Mouse (Mus musculus) duodenum, adult 2 months (tissue): ENCODE measurements around the gene Olfr995. TPM values are rescaled to one million over a fixed set of nuclear protein-coding genes. Genes with fewer than 3 reads are reported as not detected.

Experiments
- polyA plus RNA-seq: library from polyadenylated mRNA; depleted of rRNA; stranded (reverse); fragments of >200 nt; gene quantifications from 2 replicates; pipeline ENCODE4 v1.2.3, GENCODE M21; 2012; ENCODE audit warnings: low replicate concordance; rRNA removed

The Olfr995 gene
- polyA plus RNA-seq, result not detected in 2 replicates

DNA sequence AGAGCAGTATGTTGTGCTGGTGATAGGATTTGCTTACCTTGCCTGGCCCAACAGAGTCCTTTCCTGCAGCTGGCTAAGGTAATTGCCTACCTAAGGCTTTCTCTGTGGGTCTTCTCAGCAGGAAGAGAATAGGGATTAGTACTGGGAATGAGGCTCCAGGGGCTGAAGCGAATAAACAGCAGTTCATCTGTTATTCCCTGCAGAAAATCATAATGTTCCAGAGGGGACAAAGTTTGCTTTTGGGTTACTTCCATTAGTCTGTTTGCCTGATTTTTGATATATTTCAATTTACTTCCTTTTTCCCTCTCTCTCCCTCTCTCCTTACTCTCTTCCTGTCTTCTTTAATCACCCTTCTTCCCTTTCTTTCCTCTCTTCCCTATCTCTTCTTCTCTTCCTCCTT lies at the start of gene Olfr995:
Gene Olfr995, minus strand, starts transcription at position 101 of the 400 bp plus-strand sequence.

GRCm38 (mm10) chr2:85436351-85436750 lies 7.1 kb downstream of the Olfr995 start, which contains the start of gene Olfr994:
TSS of gene Olfr994 (minus strand) at chr2:85436451.

GRCm38 (mm10) chr2:85414777-85415176 lies 28.7 kb downstream of the Olfr995 start, which contains the start of gene Olfr993:
TSS of gene Olfr993 (minus strand) at chr2:85414877.

GRCm38 (mm10) chr2:85409369-85409768 lies 34.1 kb downstream of the Olfr995 start, which contains the start of gene Olfr992:
TSS of gene Olfr992 (minus strand) at chr2:85409469.

Other genes starting within 250 kb of the Olfr995 start
- 0.27 and 0.79 TPM in 2 replicates for gene Lrrc55, start 246.4 kb downstream of the Olfr995 start, polyA plus RNA-seq
- not detected in 2 replicates for gene Olfr987, start 104.3 kb downstream of the Olfr995 start, polyA plus RNA-seq
- not detected in 2 replicates for gene Olfr988, start 80.4 kb downstream of the Olfr995 start, polyA plus RNA-seq
- not detected in 2 replicates for gene Olfr992, start 34.2 kb downstream of the Olfr995 start, polyA plus RNA-seq
- gene Olfr993, start 28.8 kb downstream of the Olfr995 start, polyA plus RNA-seq, result not detected in 2 replicates
- not detected in 2 replicates for gene Olfr994, start 7.2 kb downstream of the Olfr995 start, polyA plus RNA-seq
- gene 4833423E24Rik, start 75.4 kb upstream of the Olfr995 start, polyA plus RNA-seq, result not detected in 2 replicates
- gene Olfr996, start 135.6 kb upstream of the Olfr995 start, polyA plus RNA-seq, result not detected in 2 replicates
- not detected in 2 replicates for gene Olfr998, start 145.3 kb upstream of the Olfr995 start, polyA plus RNA-seq
- not detected in 2 replicates for gene Olfr1000, start 168.3 kb upstream of the Olfr995 start, polyA plus RNA-seq
- gene Olfr1002, start 207.1 kb upstream of the Olfr995 start, polyA plus RNA-seq, result not detected in 2 replicates
- not detected in 2 replicates for gene Olfr154, start 220.8 kb upstream of the Olfr995 start, polyA plus RNA-seq
- not detected in 2 replicates for gene Olfr1006, start 235.1 kb upstream of the Olfr995 start, polyA plus RNA-seq
- not detected in 2 replicates for gene Olfr1008, start 245.8 kb upstream of the Olfr995 start, polyA plus RNA-seq